Mouse (Mus musculus) left cerebral cortex, postnatal 36 days (tissue): Measurements from ENCODE around the gene Smagp. TPM values are rescaled to one million over a fixed set of nuclear protein-coding genes. Genes with fewer than 3 reads are reported as not detected.

Source experiments
- microRNA-seq: library from miRNA; unstranded; fragments of <30 nt; microRNA quantifications from one replicate; pipeline ENCODE4 v1.2.0, GENCODE M21; 2022
- total RNA-seq, 2 experiments: library from RNA; stranded (reverse); gene quantifications; 2 replicates each; pipeline ENCODE4 v1.2.3; 2021

The Smagp gene
- total RNA-seq, 2 experiments from 2014 or later = 1.8 to 1.9 TPM

Small RNA genes within 50 kb of the gene (microRNA-seq; reads per million reads assigned to microRNA genes)
- not detected for gene Mir6961

Other genes with a start within 250 kb of the Smagp start
- gene Gm5475, start 214.8 kb downstream of the Smagp start, total RNA-seq = not detected
- gene Slc11a2, start 211.9 kb downstream of the Smagp start, total RNA-seq = 10 to 100 TPM; 57.9 to 60.6 TPM
- gene Letmd1, start 167.9 kb downstream of the Smagp start, total RNA-seq = 10 to 100 TPM; 60.7 to 60.8 TPM
- gene Csrnp2, start 141.5 kb downstream of the Smagp start, total RNA-seq = 10 to 100 TPM; 33.8 to 38.0 TPM
- 10 to 100 TPM; 26.2 to 33.1 TPM for gene Tfcp2, start 84.9 kb downstream of the Smagp start, total RNA-seq
- gene Pou6f1, start 37.0 kb downstream of the Smagp start, total RNA-seq = 100 to 1,000 TPM; 128 to 140 TPM
- 100 to 1,000 TPM; 106 to 120 TPM for gene Dazap2, start 21.6 kb downstream of the Smagp start, total RNA-seq
- gene Bin2, start 32.6 kb upstream of the Smagp start, total RNA-seq = 1 to 10 TPM; 4.5 to 6.2 TPM
- gene Cela1, start 51.0 kb upstream of the Smagp start, total RNA-seq = 1 to 10 TPM; 3.6 to 4.4 TPM
- 1 to 10 TPM; 3.7 to 7.7 TPM for gene Galnt6, start 92.4 kb upstream of the Smagp start, total RNA-seq
- gene Slc4a8, start 124.8 kb upstream of the Smagp start, total RNA-seq = 10 to 100 TPM; 66.2 to 80.7 TPM
- 100 to 1,000 TPM; 222 to 250 TPM for gene Scn8a, start 232.9 kb upstream of the Smagp start, total RNA-seq